Mouse (Mus musculus) lung, embryonic 14.5 days (tissue): ENCODE measurements around the gene Spsb2. TPM values are rescaled to one million over a fixed set of nuclear protein-coding genes. Genes with fewer than 3 reads are reported as not detected.
"Not testable (repeated sequence)": the region's sequence is repeated elsewhere in the genome, so short reads cannot be mapped to it uniquely, and the experiment has no call there.

Source experiments
- ATAC-seq: fragments of 200-750 bp; cut with Nextera tagmentation; 2 replicates; pipeline ENCODE4 v1.8.0; 2017; ENCODE audit warnings: mild to moderate bottlenecking, moderate TSS enrichment, moderate library complexity; ENCODE audit not compliant: insufficient read depth
- DNase-seq: peaks from one replicate; pipeline ENCODE4 v3.0.0-alpha.2; 2015
- H3K27ac ChIP-seq: fragments of 300-500 bp; sonication (generic); 2 replicates; pipeline ENCODE4 v1.5.1; 2014; ENCODE audit warnings: low read depth, mild to moderate bottlenecking, moderate library complexity
- H3K27me3 ChIP-seq: fragments of 300-500 bp; sonication (generic); 2 replicates; pipeline ENCODE4 v1.6.1; 2014; ENCODE audit warnings: low read length, control low read depth; ENCODE audit not compliant: insufficient read depth
- H3K36me3 ChIP-seq: fragments of 300-500 bp; sonication (generic); 2 replicates; pipeline ENCODE4 v1.6.1; 2014; ENCODE audit warnings: control low read depth; ENCODE audit not compliant: insufficient read depth
- H3K4me1 ChIP-seq: fragments of 300-500 bp; sonication (generic); 2 replicates; pipeline ENCODE4 v1.6.1; 2014; ENCODE audit warnings: antibody characterized with exemption, control low read depth; ENCODE audit not compliant: insufficient read depth
- H3K4me2 ChIP-seq: fragments of 300-500 bp; sonication (generic); 2 replicates; pipeline ENCODE4 v1.6.1; 2014; ENCODE audit warnings: mild to moderate bottlenecking
- H3K4me3 ChIP-seq: fragments of 300-500 bp; sonication (generic); 2 replicates; pipeline ENCODE4 v1.5.1; 2014; ENCODE audit warnings: low read depth, low read length
- H3K9ac ChIP-seq: fragments of 300-500 bp; sonication (generic); 2 replicates; pipeline ENCODE4 v1.6.1; 2014
- H3K9me3 ChIP-seq: fragments of 300-500 bp; sonication (generic); 2 replicates; pipeline ENCODE4 v1.6.1; 2016; ENCODE audit warnings: low read depth, low read length, control low read depth
- CTCF ChIP-seq: IDR thresholded peaks from 2 replicates; pipeline ENCODE4 v1.5.1; 2016; ENCODE audit warnings: antibody characterized with exemption, low read depth
- WGBS: fragments of 180-500 bp; shearing (Covaris S2); extraction: QIAGEN DNeasy Blood & Tissue Kit; methylation state at CpG from one replicate; pipeline ENCODE4 v1.1.7; 2014; 5-methylcytosine and 5-hydroxymethylcytosine counted together
- polyA plus RNA-seq: library from polyadenylated mRNA; unstranded; fragments of >200 nt; fragmentation: Nextera tagmentation; extraction: Ambion mirVana; gene quantifications from 2 replicates; pipeline ENCODE4 v1.2.1, GENCODE M21; 2014

Gene Spsb2
- polyA plus RNA-seq, 1 experiment from 2014 or later: 6.9 TPM

DNA sequence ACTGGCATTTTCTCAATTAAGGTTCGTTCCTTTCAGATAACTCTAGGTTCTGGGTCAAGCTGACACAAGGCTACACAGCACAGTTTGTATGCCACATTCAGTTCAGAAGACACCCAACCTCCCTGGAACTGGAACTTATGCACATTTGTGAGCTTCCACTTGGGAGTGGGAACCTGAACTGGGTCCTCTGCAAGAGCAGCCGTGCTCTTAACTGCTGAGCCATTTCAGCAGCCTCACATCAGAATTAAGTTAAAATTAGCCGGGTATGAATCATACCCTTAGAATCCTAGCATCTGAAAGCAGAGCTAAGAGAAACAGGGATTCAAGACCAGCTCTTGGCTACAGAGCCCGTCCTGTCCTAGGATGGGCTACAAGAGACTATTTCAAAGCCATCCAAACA, 1.1 kb upstream of the Spsb2 start:
- WGBS: 84% methylated on average over 4 of the region's 4 CpGs
- H3K9ac ChIP-seq: no peak overlapping the region
- no peak for TF ChIP-seq CTCF
- no peak overlapping the region for H3K4me2 ChIP-seq
- H3K27me3 ChIP-seq: no peaks in the 10 kb centered on the region
- no peak overlapping the region for H3K4me3 ChIP-seq
- no peak for ATAC-seq
- H3K27ac ChIP-seq: no peak overlapping the region
- H3K36me3 ChIP-seq: peaks cover 26% of the 10 kb centered on the region
- no peak for DNase-seq
- H3K4me1 ChIP-seq: peaks cover 11% of the 10 kb centered on the region; the same call in 1 of the 2 replicates
- H3K9me3 ChIP-seq: no peaks in the 10 kb centered on the region

DNA sequence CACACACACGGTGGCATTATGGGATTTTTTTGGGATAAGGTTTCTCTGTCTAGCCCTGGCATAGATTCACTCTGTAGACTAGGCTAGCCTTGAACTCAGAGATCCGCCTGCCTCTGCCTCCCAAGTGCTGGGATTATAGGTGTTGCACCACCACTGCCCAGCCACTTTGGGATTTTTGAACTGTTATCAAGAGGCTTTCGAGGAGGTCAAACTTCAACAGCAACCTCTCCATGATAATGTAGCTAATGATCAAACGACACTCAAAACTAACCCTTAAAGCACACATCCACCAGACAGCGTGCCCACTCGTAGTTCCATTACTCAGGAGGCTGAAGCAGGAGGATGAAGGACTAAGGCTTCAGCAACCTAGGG, 489 bp upstream of the Spsb2 start:
- H3K9me3 ChIP-seq: no peaks in the 10 kb centered on the region
- H3K4me3 ChIP-seq: peak overlapping the region; percentile 59
- WGBS: 57% methylated on average over 6 of the region's 6 CpGs
- H3K9ac ChIP-seq: peak overlapping the region; percentile 68; the same call in 1 of the 2 replicates
- H3K27me3 ChIP-seq: no peaks in the 10 kb centered on the region
- peak overlapping the region; percentile 98 for H3K4me2 ChIP-seq
- TF ChIP-seq CTCF: no peak
- peaks cover 28% of the 10 kb centered on the region for H3K36me3 ChIP-seq
- DNase-seq (no peak), ATAC-seq (no peak)
- H3K4me1 ChIP-seq: peaks cover 15% of the 10 kb centered on the region; the same call in 1 of the 2 replicates
- H3K27ac ChIP-seq: peak overlapping the region; percentile 90

DNA sequence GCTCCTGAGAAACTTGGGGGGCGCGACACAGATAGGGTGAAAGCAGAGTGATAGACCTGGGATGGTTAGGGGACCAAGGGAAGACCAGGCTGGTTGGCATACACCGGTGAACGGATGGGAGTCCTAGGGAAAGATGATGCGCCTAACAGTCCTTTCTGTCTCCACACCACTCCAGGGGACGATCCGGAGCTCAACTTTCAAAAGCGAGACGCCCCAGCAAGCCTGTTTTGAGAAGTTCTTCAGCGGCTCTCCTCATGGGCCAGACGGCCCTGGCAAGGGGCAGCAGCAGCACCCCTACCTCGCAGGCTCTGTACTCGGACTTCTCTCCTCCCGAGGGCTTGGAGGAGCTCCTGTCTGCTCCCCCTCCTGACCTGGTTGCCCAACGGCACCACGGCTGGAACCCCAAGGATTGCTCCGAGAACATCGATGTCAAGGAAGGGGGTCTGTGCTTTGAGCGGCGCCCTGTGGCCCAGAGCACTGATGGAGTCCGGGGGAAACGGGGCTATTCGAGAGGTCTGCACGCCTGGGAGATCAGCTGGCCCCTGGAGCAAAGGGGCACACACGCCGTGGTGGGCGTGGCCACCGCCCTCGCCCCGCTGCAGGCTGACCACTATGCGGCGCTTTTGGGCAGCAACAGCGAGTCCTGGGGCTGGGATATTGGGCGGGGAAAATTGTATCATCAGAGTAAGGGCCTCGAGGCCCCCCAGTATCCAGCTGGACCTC, 752 bp downstream of the Spsb2 start:
- peaks cover 28% of the 10 kb centered on the region for H3K36me3 ChIP-seq
- TF ChIP-seq CTCF: peak; percentile 83
- ATAC-seq (peak; percentile 3), DNase-seq (peak; percentile 93)
- H3K4me2 ChIP-seq: peak overlapping the region; percentile 98
- H3K4me1 ChIP-seq: peaks cover 15% of the 10 kb centered on the region; the same call in 1 of the 2 replicates
- no peaks in the 10 kb centered on the region for H3K27me3 ChIP-seq
- no peaks in the 10 kb centered on the region for H3K9me3 ChIP-seq
- H3K4me3 ChIP-seq: peak overlapping the region; percentile 59
- H3K27ac ChIP-seq: peak overlapping the region; percentile 90
- H3K9ac ChIP-seq: peak overlapping the region; percentile 68
- under 1% methylated on average over 35 of the region's 35 CpGs for WGBS

DNA sequence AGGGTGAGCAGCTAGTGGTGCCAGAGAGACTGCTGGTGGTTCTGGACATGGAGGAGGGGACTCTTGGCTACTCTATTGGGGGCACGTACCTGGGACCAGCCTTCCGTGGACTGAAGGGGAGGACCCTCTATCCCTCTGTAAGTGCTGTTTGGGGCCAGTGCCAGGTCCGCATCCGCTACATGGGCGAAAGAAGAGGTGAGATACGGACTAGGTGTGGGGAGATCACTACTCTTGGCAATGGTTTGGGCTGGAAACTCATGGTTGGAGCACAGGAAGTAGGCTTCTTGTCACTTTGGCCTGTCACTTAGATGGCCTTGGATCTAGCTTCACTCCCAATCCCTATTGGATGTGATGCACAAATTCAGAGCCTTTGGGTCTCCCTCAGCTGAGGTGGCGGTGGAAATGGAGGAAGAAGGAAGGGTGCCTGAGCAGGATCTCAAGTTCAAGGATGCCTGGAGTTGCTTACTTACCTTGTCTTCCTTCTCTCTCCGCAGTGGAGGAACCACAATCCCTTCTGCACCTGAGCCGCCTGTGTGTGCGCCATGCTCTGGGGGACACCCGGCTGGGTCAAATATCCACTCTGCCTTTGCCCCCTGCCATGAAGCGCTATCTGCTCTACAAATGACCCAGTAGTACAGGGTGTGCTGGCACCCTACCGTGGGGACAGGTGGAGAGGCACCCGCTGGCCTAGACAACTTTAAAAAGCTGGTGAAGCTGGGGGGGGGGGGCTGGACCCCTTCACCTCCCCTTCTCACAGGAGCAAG, 1.5 kb downstream of the Spsb2 start:
- peak overlapping the region; percentile 68 for H3K9ac ChIP-seq
- peaks cover 28% of the 10 kb centered on the region for H3K36me3 ChIP-seq
- H3K27me3 ChIP-seq: no peaks in the 10 kb centered on the region
- no peak for TF ChIP-seq CTCF
- peak overlapping the region; percentile 98 for H3K4me2 ChIP-seq
- DNase-seq: no peak
- H3K4me1 ChIP-seq: peaks cover 21% of the 10 kb centered on the region
- peak overlapping the region; percentile 90 for H3K27ac ChIP-seq
- H3K9me3 ChIP-seq: no peaks in the 10 kb centered on the region
- no peak; the same call in 1 of the 2 replicates for ATAC-seq
- 36% methylated on average over 14 of the region's 14 CpGs for WGBS
- H3K4me3 ChIP-seq: peak overlapping the region; percentile 59

DNA sequence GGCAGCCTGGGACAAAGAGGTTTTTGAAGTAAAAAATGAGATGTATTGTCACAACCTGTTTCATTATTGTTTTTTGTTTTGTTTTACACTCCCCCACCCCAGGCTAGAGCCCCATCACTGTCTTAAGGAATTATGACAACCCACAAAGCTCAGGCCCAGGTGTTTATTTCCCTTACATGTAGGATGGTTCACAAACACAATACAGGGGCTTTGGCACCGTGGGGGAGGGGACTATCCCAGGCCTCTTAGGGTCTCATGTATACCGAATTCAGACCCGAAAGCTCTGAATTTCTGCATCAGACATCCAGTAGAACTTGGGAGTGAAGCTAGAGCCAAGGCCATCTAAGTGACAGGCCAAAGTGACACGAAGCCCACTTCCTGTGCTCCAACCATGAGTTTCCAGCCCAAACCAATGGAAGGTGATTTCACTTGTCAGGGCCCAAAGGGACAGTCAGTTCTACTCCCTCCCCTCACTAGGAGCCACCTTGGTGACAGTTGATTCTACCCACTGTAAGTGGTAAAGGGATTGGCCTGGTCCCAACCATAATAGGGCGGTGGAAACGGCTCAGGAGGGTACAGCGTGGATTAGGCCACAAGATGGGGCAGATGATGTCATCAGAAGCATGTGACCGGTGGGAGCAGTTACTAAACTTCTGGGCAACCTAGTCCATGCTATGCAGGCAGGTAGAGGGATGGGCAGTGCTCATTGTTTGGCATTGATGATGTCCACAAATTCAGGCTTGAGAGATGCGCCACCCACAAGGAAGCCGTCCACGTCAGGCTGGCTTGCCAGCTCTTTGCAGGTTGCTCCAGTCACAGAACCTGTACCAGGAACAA, 2.3 kb downstream of the Spsb2 start:
- 77% methylated on average over 11 of the region's 11 CpGs for WGBS
- not testable (repeated sequence) for H3K27ac ChIP-seq, ATAC-seq, H3K27me3 ChIP-seq, H3K4me2 ChIP-seq, DNase-seq, H3K9me3 ChIP-seq, H3K9ac ChIP-seq
- peaks cover 21% of the 10 kb centered on the region for H3K4me1 ChIP-seq
- peaks cover 35% of the 10 kb centered on the region for H3K36me3 ChIP-seq
- 0 out of 2 replicates have a peak overlapping the region, but pooled peaks have one; percentile 1 for H3K4me3 ChIP-seq

DNA sequence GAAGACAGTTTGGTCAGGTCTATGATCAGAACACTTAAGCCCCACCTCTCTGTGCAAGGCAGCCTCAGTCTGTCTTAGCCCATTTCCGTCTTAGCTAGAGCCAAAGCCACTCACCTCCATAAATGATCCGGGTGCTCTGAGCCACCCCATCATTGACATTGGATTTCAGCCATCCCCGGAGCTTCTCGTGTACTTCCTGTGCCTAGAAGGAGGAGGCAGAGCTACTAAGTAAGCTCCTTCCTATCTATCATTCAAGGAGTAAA, 2.9 kb downstream of the Spsb2 start:
- ATAC-seq: no peak
- peaks cover 41% of the 10 kb centered on the region for H3K36me3 ChIP-seq
- H3K4me2 ChIP-seq: no peak overlapping the region
- peaks cover 18% of the 10 kb centered on the region for H3K4me1 ChIP-seq
- no peak overlapping the region for H3K4me3 ChIP-seq
- no peaks in the 10 kb centered on the region for H3K9me3 ChIP-seq
- TF ChIP-seq CTCF: no peak
- 76% methylated on average over 4 of the region's 4 CpGs for WGBS
- no peak for DNase-seq
- no peaks in the 10 kb centered on the region for H3K27me3 ChIP-seq
- no peak overlapping the region for H3K9ac ChIP-seq
- H3K27ac ChIP-seq: no peak overlapping the region
